Mouse (Mus musculus) left cerebral cortex, adult 8-10 months (tissue): ENCODE measurements around the gene Tmem207. TPM values are rescaled to one million over a fixed set of nuclear protein-coding genes. Genes with fewer than 3 reads are reported as not detected.
"Not testable (repeated sequence)": the region's sequence is repeated elsewhere in the genome, so short reads cannot be mapped to it uniquely, and the experiment has no call there.

ENCODE experiments used
- DNase-seq, 2 experiments: peaks; one replicate each; pipeline ENCODE4 v3.0.0; 2022; ENCODE audit warnings: low spot score in 2 of 2
- total RNA-seq, 4 experiments: library from RNA; stranded (reverse); gene quantifications; 2 replicates each; pipeline ENCODE4 v1.2.4; 2022

Gene Tmem207
- not detected for total RNA-seq

DNA sequence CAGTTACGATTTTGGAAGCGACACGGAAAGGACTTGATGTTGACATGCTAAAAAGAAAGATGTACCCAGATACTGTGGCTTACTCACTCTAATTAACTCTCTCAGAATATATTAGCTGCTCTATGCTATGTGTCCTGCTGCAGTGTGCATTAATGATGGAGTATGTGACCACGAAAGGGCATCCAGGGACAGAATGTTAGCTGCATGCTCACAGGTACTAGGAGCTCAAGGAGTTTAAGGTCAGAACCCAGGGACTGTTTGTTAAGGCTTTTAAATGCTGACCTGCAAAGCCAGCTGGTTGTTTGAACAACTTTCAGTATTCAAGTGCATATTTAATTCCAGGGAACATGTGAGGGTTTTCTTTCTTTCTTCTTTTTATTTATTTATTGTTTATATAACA lies at the start of gene Tmem207:
Tmem207 (minus strand) TSS at position 101 of the 400 bp plus-strand sequence.
- DNase-seq, result no peak

DNA sequence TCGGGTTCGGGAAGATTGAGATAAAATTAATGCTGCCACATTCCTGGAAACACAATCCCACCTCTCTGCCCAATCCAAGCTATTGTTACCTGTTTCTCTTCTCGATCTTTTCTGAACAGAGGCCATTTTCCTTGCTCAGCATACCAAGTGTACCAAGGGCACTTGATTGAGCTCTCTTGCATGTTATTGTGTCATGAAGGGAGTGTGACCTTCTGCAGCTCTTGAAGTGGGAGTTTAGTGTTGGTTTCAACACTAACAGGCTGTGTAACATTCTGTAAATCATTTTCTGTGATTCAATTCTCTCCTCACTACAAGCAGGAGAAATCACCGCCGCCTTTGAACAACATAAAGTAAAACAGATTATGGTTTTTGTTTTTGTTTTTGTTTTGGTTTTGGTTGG lies 47.6 kb upstream of the Tmem207 start:
- no peak for DNase-seq

DNA sequence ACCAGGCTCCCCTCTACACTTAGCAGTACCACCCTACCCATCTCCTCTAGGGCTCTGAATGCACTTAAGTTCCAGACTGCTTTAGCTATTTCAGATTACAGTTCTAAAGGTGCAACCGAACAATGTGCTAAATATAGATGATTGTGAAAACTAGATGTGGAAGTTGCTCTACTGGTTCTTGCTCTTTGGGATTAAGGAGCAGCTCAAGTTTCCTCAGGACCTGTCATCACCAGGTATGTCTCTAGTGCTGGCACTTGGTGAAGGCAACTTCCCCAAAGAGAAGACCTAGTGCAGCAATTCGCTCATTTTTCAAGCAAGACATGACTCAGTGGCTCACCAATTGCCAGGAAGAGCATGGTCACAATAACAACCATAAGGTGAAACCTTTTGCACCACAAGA lies 45.3 kb upstream of the Tmem207 start:
- DNase-seq, result no peak

DNA sequence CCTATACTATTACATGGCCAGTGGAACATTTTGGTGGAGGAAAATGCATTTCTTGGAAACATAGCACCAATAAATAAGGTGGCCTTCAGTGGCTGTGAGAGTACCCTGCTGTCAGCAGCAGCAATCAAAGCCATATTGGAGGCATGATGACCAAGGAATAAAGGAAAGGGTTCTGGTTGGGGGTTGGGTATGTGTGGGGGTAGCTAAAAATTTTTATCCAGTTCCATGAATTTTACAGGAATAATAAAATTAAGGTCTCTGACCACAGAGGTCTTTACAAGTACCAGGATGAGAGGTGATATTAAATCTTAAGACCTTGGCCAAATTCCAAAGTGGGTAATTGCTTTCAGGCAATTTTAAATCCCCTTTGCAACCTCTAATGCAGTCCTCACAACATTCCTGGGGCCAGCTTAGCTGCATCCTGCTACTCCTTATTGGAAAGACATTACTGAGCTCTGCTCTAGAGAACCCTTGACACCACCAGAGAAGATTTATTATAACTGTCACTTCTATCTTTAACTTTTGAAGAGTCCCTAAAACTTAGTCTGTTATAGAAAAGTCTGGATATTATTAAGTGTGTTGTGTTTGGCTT lies 42.9 kb upstream of the Tmem207 start:
- DNase-seq, result no peak

DNA sequence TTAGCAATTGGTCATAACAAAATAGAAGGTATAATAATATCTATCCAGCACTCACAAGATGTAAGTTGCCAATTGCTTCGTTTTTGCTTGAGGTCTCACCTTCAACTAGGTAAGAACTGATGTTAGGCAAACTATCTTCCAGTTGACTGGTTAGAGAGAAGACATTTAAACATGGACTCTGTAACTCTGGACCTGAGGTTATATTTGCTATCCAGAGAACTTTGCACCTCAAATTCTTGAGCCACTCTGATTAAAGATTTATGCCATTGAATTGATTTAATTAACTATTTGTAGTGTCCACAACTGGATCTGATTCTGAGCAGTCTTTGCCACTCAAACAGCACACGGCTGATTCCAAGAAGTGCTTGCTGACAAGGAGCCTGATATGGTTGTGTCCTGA lies 36.2 kb upstream of the Tmem207 start:
- DNase-seq, result no peak

DNA sequence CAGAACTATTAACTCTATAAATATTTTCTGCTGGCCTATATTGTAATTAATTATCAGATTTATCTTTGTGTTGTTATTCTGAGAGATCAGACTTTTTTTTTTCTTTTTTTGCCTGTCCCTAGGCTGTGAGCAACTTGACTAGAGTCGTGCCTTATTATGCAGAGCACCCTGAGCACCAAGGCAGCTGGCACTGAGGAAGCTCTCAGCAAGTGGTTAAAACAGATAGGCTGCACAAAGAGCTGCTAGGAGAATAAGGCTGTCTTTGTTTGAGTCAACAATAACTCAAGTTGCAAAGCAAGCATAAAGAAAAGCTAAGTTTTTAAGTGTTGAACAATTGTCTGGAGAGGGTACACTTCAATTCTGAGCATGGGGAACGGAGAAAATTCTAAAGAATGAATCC lies 35.2 kb upstream of the Tmem207 start:
- DNase-seq, result no peak

DNA sequence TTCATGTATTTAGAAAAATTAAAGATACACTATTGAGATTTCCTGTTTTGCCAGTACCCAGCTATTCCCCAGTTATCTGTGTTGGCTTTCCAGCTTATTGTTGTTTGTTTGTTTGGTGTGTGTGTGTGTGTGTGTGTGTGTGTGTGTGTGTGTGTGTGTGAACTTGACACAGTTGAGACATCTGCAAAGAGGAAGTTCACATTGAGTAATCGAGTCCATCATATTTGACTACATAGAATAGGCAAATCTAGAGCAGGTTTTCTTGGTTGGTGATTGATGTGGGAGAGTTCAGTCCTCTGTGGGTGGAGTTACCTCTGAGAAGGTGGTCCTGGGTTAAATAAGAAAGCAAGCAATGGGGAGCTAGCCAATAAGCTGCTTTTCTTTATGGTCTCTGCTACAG lies 32.2 kb upstream of the Tmem207 start:
- no peak for DNase-seq

DNA sequence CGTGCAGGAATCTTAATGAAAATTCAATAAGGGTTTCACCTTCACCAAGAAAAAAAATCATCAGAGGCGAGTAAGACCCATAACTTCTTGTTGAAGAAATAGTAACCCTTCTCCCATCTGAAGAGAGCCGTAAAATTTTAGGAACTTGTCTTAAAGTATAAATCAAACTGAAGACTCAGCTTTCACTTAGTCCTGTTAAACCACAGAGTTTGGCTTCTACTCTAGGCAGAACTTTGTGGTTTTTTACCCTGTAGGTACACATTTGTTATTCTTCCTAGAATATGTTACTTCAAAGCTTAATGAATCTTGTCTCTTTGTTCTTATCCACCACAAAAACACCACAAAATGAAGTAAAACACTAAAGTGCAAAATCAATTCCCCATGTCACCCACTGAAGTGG lies 25.7 kb upstream of the Tmem207 start:
- DNase-seq, result no peak

DNA sequence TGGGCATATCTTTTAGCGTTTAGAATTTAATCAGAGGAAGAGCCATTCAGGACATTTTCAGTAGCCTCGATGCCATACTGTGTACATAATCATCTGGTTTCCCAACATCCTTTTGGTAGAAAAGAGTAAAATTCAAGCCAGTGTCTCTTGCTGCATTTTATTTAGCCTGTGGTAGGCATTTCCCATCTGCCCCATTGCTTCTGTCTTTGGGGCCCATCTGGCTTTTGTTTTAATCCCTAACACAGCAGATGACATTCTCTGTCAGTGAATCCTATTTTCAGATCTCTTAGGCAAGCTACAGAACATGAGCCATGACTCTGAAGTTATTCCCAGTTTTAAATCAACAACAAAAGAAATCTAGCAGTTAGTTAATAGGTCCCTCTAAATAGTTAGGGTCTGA lies 22.7 kb upstream of the Tmem207 start:
- peak in 1 of 2 experiments; percentile 43 for DNase-seq

DNA sequence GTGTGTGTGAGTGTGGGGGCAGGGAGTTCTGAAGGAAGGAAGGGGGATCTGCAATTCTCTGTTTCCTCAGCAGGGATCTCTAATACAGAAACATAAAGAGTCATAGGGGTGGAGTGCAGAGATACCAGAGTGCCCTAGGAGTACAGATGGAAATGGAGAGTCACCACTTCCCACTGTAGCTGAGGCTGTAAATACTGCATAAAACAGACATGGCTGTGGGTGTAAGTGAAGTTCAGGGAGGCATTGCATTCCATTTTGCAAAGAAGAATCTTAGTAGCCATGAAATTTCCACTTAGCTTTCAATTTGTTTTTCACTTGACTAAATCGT lies 20.3 kb upstream of the Tmem207 start:
- no peak for DNase-seq

DNA sequence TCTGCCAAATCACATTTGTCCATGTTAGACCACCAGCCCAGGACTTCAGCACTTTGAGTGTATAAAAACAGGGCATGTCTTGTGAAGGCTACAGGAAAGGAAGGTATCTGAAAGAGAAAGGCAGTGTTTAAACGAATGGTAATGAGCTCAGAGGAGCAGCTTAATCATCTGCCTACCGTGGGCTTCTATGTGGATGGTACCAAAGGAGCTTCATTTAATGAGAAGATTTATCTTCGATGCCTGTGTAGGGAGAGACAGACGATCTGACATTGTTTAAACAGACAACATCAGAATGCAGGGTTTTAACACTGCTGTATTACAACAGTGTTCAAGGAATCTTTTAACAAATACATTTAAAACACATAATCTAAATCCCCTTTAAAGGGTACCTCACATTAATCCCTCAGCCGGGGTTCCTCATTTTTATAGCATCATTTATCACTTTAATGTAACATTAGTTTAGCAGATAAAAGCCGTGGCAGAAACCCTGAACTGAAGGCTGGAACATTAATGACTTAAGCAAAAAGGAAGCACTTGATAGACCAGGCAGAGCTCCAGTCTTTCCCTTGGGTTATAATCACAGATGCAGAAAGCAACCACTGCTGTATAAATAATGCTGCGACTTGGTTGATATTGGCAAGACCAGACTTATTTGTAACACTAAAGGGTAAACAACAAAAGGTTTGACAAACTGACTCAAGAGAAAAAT lies 19.8 kb upstream of the Tmem207 start:
- DNase-seq, result no peak

DNA sequence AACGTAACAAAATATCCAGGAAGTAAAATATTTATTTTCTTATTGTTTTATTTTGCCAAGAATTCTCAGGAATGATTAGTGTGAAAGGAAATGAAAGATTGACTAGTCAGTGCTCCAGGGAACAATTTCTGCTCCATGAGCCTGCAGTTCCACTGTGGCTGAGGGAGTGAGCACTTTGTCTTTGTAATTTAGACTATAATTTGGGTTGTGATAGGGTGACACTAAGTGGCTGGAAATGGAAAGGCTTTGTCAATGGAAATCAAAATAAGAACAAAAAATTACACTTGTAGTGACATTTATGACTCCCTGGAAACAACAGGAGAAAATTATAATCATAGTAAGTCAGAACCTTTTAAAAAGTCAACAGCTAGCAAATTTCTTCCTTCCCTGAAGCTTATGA lies 5.7 kb upstream of the Tmem207 start:
- no peak for DNase-seq

DNA sequence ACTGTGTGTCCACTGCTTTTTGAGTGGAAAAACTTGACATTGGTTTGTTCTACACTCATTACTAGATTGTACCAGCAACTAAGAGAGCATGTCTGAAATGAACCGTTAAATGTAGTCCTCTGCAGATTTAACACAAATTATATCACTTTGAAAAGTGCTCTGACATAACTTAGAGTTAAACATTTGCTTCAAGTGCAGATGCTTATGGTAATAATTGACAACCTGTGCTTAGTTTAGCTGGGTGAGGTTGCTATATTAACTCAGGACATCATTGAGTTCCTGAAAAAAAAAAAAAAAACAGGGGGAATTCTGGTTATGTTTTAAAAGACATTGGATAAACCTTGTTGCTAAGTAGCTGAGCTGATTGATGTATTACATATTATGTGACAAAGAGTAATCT lies 3.9 kb upstream of the Tmem207 start:
- DNase-seq, result no peak

DNA sequence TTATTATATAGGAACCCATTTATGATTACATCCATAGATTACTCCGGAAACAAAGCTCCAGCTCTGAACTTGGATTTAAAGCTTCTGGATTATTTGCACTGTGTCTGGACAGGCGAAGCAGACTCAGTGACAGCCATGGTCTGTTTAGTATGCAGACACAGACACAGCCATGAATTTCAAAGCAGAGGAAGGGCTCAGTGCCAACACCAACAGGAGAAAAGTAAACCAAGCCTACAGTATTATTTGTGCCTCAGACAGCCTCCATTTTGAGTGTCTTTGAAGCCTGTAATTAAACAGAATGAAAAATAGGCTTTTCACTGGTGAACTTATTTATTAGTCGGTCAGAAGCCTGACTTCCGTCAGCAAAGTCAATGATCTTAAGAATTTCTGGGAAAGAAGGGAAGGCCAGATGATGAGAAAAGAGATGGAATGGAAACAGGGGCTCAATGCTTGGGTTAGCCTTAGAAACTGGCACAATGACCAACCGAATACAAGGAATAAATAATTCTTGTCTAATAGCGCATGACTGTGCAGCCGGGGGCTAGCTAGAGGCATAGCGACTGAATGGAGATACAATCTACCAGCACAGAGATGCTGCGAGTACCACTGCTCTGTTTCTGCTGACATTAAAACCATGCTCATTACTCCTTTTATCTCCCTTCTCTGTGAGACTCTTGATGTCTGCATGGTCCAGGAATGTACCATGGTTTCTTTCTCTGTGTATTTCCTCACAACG lies 1.5 kb upstream of the Tmem207 start:
- no peak for DNase-seq

DNA sequence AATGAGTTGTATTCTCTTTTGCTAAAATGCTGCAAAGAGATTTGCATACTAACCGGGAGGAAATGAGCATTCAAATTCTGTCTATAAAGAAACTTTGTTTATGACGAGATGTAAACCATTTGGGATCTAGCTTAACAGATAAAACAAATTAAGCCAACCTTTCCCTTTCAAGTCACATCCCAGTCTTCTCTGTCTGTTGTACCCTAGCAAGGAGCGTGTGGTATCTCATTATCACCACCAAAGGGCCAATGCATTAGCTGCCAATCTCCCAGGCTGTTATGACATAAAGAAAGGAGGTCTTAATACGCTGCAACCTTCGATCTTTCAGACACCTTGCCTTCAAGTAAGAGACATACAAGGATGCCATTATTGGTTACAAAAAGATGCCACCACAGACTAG lies 737 bp downstream of the Tmem207 start:
- no peak for DNase-seq

DNA sequence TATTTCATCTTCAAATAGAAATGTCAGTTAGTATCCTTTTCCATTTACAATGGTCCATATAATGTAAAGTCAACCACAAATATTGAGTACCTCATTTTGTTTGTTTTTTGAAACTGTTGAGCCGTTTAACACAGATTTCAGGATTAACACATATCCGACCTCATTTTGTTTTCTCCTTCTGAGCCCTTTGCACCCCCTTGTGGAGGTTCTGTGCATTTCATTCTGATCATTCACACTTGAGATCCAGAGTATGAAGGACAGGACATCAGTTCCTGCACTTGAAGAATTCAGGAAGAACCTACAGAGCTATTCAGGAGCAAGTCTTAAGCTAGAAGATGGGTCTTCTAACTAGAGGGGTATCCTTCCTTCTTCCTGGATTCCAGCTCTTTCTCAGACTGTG lies 7.0 kb downstream of the Tmem207 start:
- peak in 1 of 2 experiments; percentile 10 for DNase-seq

DNA sequence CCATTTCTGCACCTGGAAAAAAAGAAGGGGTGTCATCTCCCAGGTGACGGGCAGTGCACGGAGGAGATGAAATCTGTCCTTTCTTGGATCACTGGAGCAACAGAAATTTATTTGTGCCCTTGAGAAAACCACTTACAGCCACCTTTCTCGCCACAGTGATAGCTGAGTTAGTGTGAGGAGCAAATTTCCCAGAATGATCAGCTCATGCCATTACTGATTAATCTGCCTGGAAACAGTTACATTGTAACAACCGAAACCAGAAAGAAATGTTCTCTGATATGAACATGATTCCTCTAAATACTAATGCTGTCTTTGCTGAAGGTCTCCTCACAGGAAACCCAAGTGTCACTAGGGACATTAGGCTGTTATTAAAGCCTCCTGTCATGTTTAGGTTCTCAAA lies 21.6 kb downstream of the Tmem207 start:
- DNase-seq, result no peak

DNA sequence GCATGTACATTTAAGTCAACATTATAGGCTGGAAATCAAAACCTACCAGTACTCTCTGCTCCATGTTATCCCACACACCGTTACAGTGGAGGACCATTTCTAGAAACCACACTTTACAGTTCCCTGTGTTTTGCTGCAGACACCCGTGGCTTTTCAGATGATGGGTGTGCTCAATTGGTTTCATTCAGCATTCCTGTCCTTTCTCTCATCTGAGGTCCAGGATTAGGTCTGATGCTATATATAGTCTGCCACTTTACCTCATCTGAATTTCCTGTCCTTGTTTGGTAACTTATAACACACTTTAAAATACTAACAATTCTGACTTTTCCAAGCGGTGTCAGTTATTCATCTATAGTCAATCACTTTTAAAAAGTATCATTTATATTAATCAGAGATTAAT lies 25.8 kb downstream of the Tmem207 start:
- DNase-seq, result no peak

DNA sequence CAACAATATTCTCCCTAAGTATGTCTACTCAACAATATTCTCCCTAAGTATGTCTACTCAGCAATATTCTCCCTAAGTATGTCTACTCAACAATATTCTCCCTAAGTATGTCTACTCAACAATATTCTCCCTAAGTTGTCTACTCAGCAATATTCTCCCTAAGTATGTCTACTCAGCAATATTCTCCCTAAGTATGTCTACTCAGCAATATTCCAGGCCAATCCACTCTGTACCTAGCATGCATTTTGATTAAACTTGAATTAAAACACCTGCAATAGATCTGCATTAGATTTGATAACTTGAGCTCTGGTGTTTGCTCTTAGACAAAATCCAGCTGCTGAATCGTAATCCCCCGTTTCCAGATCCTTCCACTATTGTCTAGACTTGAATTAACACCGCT lies 26.9 kb downstream of the Tmem207 start:
- not testable (repeated sequence) for DNase-seq

DNA sequence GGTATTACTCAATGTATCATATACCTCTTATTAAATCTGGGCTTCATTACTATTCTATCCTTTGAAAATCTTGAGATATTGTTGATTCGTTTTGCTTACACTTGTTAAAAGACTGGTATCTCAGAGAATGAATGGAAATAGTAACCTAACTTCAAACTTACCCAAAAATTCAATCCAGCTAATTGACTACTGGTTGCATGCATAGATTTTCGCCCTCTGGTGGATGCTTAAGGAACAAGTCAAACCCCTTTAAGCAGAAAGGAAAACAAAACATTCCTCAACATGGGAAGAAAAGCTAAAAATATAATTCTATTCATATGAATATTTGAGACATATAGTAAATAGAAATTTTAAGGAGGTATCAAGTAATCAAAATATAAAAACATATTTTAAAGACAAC lies 30.8 kb downstream of the Tmem207 start:
- no peak for DNase-seq

DNA sequence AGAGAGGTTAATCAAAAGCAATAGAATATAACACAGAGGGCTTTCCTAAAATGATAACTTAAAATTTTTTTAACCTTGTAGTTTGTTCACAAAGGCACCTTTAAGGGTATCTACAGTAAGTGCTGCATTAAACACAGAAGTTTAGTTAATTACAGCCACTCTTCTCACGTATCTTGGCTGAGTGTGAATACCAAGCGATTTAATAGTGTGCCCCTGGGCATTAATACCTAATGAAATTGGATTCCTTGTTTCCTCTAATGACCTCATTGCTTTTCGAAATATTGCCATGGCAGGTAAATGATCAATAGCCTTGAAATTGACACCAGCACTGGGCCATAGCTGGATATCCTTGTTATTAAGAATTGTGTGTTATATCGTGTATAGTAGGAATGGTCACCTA lies 55.3 kb downstream of the Tmem207 start:
- no peak for DNase-seq

DNA sequence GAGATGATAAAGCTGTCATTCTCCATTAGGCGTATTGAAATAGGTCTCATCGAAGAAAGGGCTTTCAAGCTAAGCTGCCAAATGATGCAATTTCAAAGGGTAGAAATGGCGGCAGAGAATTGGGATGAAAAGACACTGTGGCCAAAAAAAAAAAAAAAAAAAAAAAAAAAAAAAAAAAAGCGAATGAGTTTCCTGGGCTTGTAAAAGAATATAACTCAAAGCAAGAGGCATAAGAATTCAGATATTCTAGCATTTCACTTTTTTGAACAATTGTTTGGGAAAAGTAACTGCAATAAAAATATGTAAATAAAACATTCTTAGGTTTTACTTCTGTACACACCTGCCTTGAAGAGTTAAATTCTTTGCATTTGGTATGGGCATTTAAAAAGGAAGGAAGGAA lies 60.0 kb downstream of the Tmem207 start:
- DNase-seq, result no peak

DNA sequence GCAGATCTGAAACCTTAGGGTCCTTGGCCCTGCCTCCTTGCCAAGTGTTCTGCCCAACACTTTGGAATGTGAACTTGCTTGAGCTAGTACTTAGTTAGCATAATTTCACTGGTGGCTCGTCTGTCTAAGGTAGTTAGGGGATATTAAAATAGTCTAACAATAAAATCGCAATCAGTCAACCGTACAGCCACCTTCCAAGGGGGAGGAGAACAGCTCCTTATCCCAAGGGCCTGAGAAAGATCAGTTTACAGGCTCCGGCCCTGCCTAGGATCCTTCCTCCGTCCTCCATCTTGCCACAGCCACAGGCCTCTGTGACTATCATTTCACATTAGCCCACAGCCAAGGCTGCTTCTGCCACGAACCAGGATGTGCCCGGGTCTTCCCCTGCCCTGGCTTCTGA lies 63.7 kb downstream of the Tmem207 start, which contains the start of gene Cldn16:
Cldn16 (plus strand) TSS at position 301 of the 400 bp plus-strand sequence.
- DNase-seq, result no peak
